Mouse (Mus musculus): ENCODE results near the gene Sebox.

GRCm38 (mm10) chr11:78551059-78551398 lies 47.8 kb downstream of the Sebox start:
- no peak for TF ChIP-seq CTCF (IDR thresholded peaks at IDR 0.05; ENCODE audit: low read depth, low read length)
- TF ChIP-seq POLR2A (IDR thresholded peaks at IDR 0.05; ENCODE audit: borderline replicate concordance, low read depth, low read length) = no peak

Measured in bone marrow macrophage, adult 2 months (primary cell).